Mouse (Mus musculus): ENCODE measurements around the gene Naip2. TPM values are rescaled to one million over a fixed set of nuclear protein-coding genes. Genes with fewer than 3 reads are reported as not detected.
"Not testable (repeated sequence)": the region's sequence is repeated elsewhere in the genome, so short reads cannot be mapped to it uniquely, and the experiment has no call there.

The Naip2 gene
- total RNA-seq (2014; fragmentation: Nextera tagmentation) (8.9 and 10.6 TPM in 2 replicates), total RNA-seq (2017) (21.1 and 21.3 TPM in 2 replicates), polyA plus RNA-seq (2012) (0.26 and 0.30 TPM in 2 replicates)

- ATAC-seq (ENCODE audit: extremely low read depth, insufficient number of reproducible peaks, low FRiP score, poor library complexity, severe bottlenecking): peak; percentile 93
- peak; percentile 4 for DNase-seq (ENCODE audit: low spot score)
- H3K27me3 ChIP-seq (ENCODE audit: insufficient read depth, low read length): not testable (repeated sequence)
Observed at GRCm38 (mm10) chr13:100201659-100202333, at the start of gene Naip2. Gene Naip2 (minus strand): TSS chr13:100202092.

GRCm38 (mm10) chr13:100246896-100247519 is 45.1 kb upstream of the Naip2 start:
- H3K4me3 ChIP-seq (ENCODE audit: low read depth, low read length); DNase-seq (ENCODE audit: low spot score); H3K36me3 ChIP-seq (replicated peaks); H3K27me3 ChIP-seq (ENCODE audit: insufficient read depth, low read length); H3K4me1 ChIP-seq (ENCODE audit: insufficient read depth, low read depth, low read length); H3K9me3 ChIP-seq (replicated peaks): not testable (repeated sequence)
- ATAC-seq (ENCODE audit: extremely low read depth, insufficient number of reproducible peaks, low FRiP score, poor library complexity, severe bottlenecking): peak; percentile 49

More at GRCm38 (mm10) chr13:100201659-100202333, at the start of gene Naip2:
- H3K4me1 ChIP-seq (ENCODE audit: insufficient read depth, low read depth, low read length); H3K9me3 ChIP-seq (replicated peaks); H3K36me3 ChIP-seq (replicated peaks): not testable (repeated sequence)
- peak within 1 kb of the TSS; percentile 62 for H3K4me3 ChIP-seq (ENCODE audit: low read depth, low read length)

GRCm38 (mm10) chr13:100246223-100246622 is 44.3 kb upstream of the Naip2 start, which contains the start of gene Naip5:
Gene Naip5 (minus strand): TSS chr13:100246323.
- not testable (repeated sequence) for DNase-seq (ENCODE audit: low spot score); H3K36me3 ChIP-seq (replicated peaks); H3K4me1 ChIP-seq (ENCODE audit: insufficient read depth, low read depth, low read length); H3K9me3 ChIP-seq (replicated peaks); H3K27me3 ChIP-seq (ENCODE audit: insufficient read depth, low read length); H3K4me3 ChIP-seq (ENCODE audit: low read depth, low read length); ATAC-seq (ENCODE audit: extremely low read depth, insufficient number of reproducible peaks, low FRiP score, poor library complexity, severe bottlenecking)

- ATAC-seq (ENCODE audit: extremely low read depth, insufficient number of reproducible peaks, low FRiP score, poor library complexity, severe bottlenecking): no peak
- H3K4me1 ChIP-seq (ENCODE audit: insufficient read depth, low read depth, low read length): no peaks in the 10 kb centered on the region
- no peak for DNase-seq (ENCODE audit: low spot score)
- no peak for TF ChIP-seq CTCF (IDR thresholded peaks at IDR 0.05; ENCODE audit: low read depth, low read length)
- TF ChIP-seq GATA1 (IDR thresholded peaks at IDR 0.05; ENCODE audit: borderline replicate concordance, low read length): no peak
- no peak for TF ChIP-seq GATA2 (IDR thresholded peaks at IDR 0.05; ENCODE audit: borderline replicate concordance, low read depth, low read length)
- TF ChIP-seq POLR2AphosphoS5 (IDR thresholded peaks at IDR 0.05; ENCODE audit: insufficient replicate concordance, low read depth, low read length): no peak
- no peaks in the 10 kb centered on the region for H3K36me3 ChIP-seq (replicated peaks)
- H3K27me3 ChIP-seq (ENCODE audit: insufficient read depth, low read length): no peaks in the 10 kb centered on the region; the same call in 1 of the 2 replicates
- no peak overlapping the region for H3K4me3 ChIP-seq (ENCODE audit: low read depth, low read length)
- no peaks in the 10 kb centered on the region for H3K9me3 ChIP-seq (replicated peaks)
Observed at GRCm38 (mm10) chr13:100243702-100244101, 41.8 kb upstream of the Naip2 start.

GRCm38 (mm10) chr13:100213683-100214082 is 11.8 kb upstream of the Naip2 start:
- H3K4me1 ChIP-seq (ENCODE audit: insufficient read depth, low read depth, low read length); ATAC-seq (ENCODE audit: extremely low read depth, insufficient number of reproducible peaks, low FRiP score, poor library complexity, severe bottlenecking); H3K36me3 ChIP-seq (replicated peaks); DNase-seq (ENCODE audit: low spot score); H3K4me3 ChIP-seq (ENCODE audit: low read depth, low read length); H3K9me3 ChIP-seq (replicated peaks); H3K27me3 ChIP-seq (ENCODE audit: insufficient read depth, low read length): not testable (repeated sequence)

- Histone ChIP-seq H3K36me3 (replicated peaks) (no peaks in the 10 kb centered on the region), H3K27me3 (ENCODE audit: insufficient read depth, low read length) (peaks cover 2% of the 10 kb centered on the region; the same call in 1 of the 2 replicates), H3K4me3 (ENCODE audit: low read depth, low read length) (no peak overlapping the region), H3K4me1 (ENCODE audit: insufficient read depth, low read depth, low read length) (no peaks in the 10 kb centered on the region), H3K9me3 (replicated peaks) (no peaks in the 10 kb centered on the region)
- ATAC-seq (ENCODE audit: extremely low read depth, insufficient number of reproducible peaks, low FRiP score, poor library complexity, severe bottlenecking) (peak; percentile 28), DNase-seq (ENCODE audit: low spot score) (peak; percentile 54)
- TF ChIP-seq GATA1 (IDR thresholded peaks at IDR 0.05; ENCODE audit: borderline replicate concordance, low read length): no peak
- TF ChIP-seq CTCF (IDR thresholded peaks at IDR 0.05; ENCODE audit: low read depth, low read length): no peak
- no peak for TF ChIP-seq POLR2AphosphoS5 (IDR thresholded peaks at IDR 0.05; ENCODE audit: insufficient replicate concordance, low read depth, low read length)
- TF ChIP-seq GATA2 (IDR thresholded peaks at IDR 0.05; ENCODE audit: borderline replicate concordance, low read depth, low read length): no peak
- no peak for TF ChIP-seq TAL1 (conservative IDR thresholded peaks at IDR 0.05; ENCODE audit: low read depth, low read length)
Observed at GRCm38 (mm10) chr13:100210540-100210939, 8.6 kb upstream of the Naip2 start.

GRCm38 (mm10) chr13:100203319-100203718 is 1.4 kb upstream of the Naip2 start:
- Histone ChIP-seq H3K4me3 (ENCODE audit: low read depth, low read length) (no peak overlapping the region), H3K27me3 (ENCODE audit: insufficient read depth, low read length) (peaks cover 2% of the 10 kb centered on the region; the same call in 1 of the 2 replicates), H3K9me3 (replicated peaks) (no peaks in the 10 kb centered on the region), H3K4me1 (ENCODE audit: insufficient read depth, low read depth, low read length) (0 out of 2 replicates have a peak, but pooled peaks cover 3% of the 10 kb centered on the region), H3K36me3 (replicated peaks) (no peaks in the 10 kb centered on the region)
- TF ChIP-seq GATA2 (IDR thresholded peaks at IDR 0.05; ENCODE audit: borderline replicate concordance, low read depth, low read length) (no peak), POLR2AphosphoS5 (IDR thresholded peaks at IDR 0.05; ENCODE audit: insufficient replicate concordance, low read depth, low read length) (no peak), CTCF (IDR thresholded peaks at IDR 0.05; ENCODE audit: low read depth, low read length) (no peak), TAL1 (conservative IDR thresholded peaks at IDR 0.05; ENCODE audit: low read depth, low read length) (no peak), GATA1 (IDR thresholded peaks at IDR 0.05; ENCODE audit: borderline replicate concordance, low read length) (no peak)
- no peak for DNase-seq (ENCODE audit: low spot score)
- no peak for ATAC-seq (ENCODE audit: extremely low read depth, insufficient number of reproducible peaks, low FRiP score, poor library complexity, severe bottlenecking)
